Mouse (Mus musculus) heart, adult 2 months (tissue): ENCODE measurements at regions not wholly inside any gene's neighbourhood (a gene's known extent, or its start where the extent isn't known, plus 50 kb on each side); places are given as distances from the start of the nearest gene placed in this dataset.

Source experiments
- DNase-seq, 2 experiments: peaks; one replicate each; pipeline ENCODE4 v3.0.0; 2021
- H3K27ac ChIP-seq: fragments of 200-600 bp; 2 replicates; pipeline ENCODE4 v1.8.1; 2022
- H3K27me3 ChIP-seq: fragments of 200-500 bp; 2 replicates; pipeline ENCODE4 v1.6.1; 2012; ENCODE audit warnings: mild to moderate bottlenecking, low read length, inconsistent platforms, mixed read lengths; ENCODE audit not compliant: control insufficient read depth, insufficient read depth
- H3K36me3 ChIP-seq: fragments of 200-500 bp; 2 replicates; pipeline ENCODE4 v1.6.1; 2012; ENCODE audit warnings: low read length, inconsistent platforms; ENCODE audit not compliant: control insufficient read depth, insufficient read depth
- H3K4me1 ChIP-seq: fragments of 200-500 bp; 2 replicates; pipeline ENCODE4 v1.6.1; 2011; ENCODE audit warnings: low read length; ENCODE audit not compliant: control insufficient read depth, insufficient read depth
- H3K4me3 ChIP-seq: fragments of 200-600 bp; 2 replicates; pipeline ENCODE4 v1.8.1; 2022
- H3K79me2 ChIP-seq: fragments of 200-500 bp; replicated peaks from 2 replicates; pipeline ENCODE4 v1.6.1; 2012; ENCODE audit warnings: mild to moderate bottlenecking, inconsistent platforms, low read length, moderate library complexity, mixed read lengths; ENCODE audit not compliant: control insufficient read depth, insufficient read depth
- H3K9ac ChIP-seq: fragments of 200-500 bp; 2 replicates; pipeline ENCODE4 v1.6.1; 2012; ENCODE audit warnings: low read depth, mild to moderate bottlenecking, control low read depth, inconsistent platforms, low read length, mixed read lengths
- CTCF ChIP-seq: fragments of 200-600 bp; IDR thresholded peaks from 2 replicates; pipeline ENCODE4 v1.8.1; 2022; ENCODE audit warnings: antibody characterized with exemption, mild to moderate bottlenecking, moderate library complexity
- EP300 ChIP-seq: fragments of 200-500 bp; IDR thresholded peaks from 2 replicates; pipeline ENCODE4 v1.6.1; 2011; ENCODE audit warnings: low read depth, low read length, control low read depth; ENCODE audit not compliant: insufficient read depth
- POLR2A ChIP-seq: fragments of 200-500 bp; IDR thresholded peaks from 2 replicates; pipeline ENCODE4 v1.6.1; 2011; ENCODE audit warnings: mild to moderate bottlenecking, low read depth, low read length, control low read depth; ENCODE audit not compliant: insufficient read depth
- WGBS: fragments of 180-500 bp; shearing (Covaris S2); methylation state at CpG from one replicate; pipeline ENCODE4 v1.1.7; 2018; 5-methylcytosine and 5-hydroxymethylcytosine counted together
- intact Hi-C: fragments of 180-260 bp; cut with DNase I; formaldehyde crosslinking; loops from one replicate; pipeline ENCODE4 v1.15.1; 2025

DNA sequence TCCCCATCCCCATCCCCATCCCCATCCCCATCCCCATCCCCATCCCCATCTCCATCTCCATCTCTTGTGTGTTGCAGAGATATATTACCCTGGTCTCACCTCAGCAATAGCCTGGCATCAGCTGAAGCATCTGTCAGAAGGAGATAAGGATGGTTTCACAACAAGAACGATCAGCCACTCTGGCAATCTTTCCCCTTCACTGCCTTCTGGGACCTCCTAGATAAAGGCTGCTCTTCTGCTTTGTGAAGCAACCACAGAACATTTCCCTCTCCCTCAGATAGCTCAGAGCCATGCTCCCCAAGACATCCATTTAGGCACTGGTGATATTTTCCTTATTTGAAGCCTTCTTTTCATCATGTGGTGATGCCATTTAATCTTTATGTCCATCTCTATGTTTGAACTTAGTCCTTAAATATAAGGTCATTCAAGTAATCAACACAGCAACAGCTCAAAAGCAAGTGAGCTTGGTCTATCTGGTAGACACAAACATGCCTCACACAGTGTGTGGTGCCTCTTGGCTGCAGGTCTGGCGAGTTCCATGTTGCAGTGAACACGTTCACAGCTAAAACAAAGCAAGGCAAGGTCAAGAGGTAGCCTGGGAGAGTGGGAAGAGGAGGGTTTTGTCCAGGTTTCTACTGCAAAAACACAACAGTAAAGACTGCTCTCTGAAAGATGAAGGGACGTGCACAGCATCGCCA is 321.7 kb upstream of the Runx1 start:
- Histone ChIP-seq H3K36me3 (no peaks in the 10 kb centered on the region), H3K27ac (no peak overlapping the region), H3K4me3 (no peak overlapping the region), H3K9ac (no peak overlapping the region), H3K79me2 (no peaks in the 10 kb centered on the region), H3K4me1 (no peaks in the 10 kb centered on the region), H3K27me3 (peaks cover 2% of the 10 kb centered on the region; the same call in 1 of the 2 replicates)
- TF ChIP-seq EP300 (no peak), CTCF (no peak), POLR2A (no peak)
- intact Hi-C loops: no loop called here
- DNase-seq: no peak
- 64% methylated on average over 5 of the region's 5 CpGs for WGBS

DNA sequence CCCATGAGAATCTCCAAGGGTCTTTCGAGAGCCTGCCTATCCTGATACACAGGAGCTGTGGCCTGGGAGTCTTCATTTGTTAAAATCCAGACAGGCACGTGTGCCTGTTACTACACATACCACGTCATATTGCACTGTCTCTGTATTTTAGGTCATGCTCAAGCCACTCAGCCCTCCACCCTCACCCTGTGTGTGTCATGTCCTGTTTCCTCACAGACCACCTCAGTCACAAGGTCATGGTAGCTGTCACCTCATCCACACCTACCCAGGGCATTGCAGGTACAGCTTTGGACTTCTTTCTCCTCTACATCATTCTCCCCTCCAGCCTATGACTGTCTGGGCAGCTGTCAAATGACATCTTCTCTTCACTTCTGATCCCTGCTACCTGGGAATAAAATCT is 320.9 kb upstream of the Runx1 start:
- no peak for DNase-seq
- intact Hi-C loops: no loop called here
- Histone ChIP-seq H3K36me3 (no peaks in the 10 kb centered on the region), H3K4me1 (no peaks in the 10 kb centered on the region), H3K27ac (no peak overlapping the region), H3K27me3 (peaks cover 2% of the 10 kb centered on the region; the same call in 1 of the 2 replicates), H3K9ac (no peak overlapping the region), H3K4me3 (no peak overlapping the region), H3K79me2 (no peaks in the 10 kb centered on the region)
- WGBS: 72% methylated on average over 3 of the region's 3 CpGs
- no peak for TF ChIP-seq CTCF
- TF ChIP-seq EP300: no peak
- TF ChIP-seq POLR2A: no peak

DNA sequence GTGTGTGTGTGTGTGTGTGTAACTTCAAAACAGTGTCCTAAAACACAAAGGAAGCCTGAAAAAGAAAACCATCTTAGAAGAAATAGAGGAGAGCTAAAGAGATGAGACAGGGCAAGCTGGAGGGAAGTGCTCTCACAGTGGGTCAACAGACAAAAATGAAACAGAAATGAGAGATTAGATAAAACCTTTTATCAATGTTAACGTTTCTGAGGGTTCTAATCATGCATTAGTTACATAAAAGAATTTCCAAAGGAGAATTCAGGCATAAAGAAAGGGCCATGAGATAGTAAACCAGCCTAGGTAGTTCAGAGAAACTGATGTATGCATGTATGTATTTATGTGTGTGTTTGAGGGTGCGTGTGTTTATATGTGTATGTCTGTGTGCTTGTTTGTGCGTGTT is 319.7 kb upstream of the Runx1 start:
- Histone ChIP-seq H3K9ac (no peak overlapping the region), H3K4me1 (no peaks in the 10 kb centered on the region), H3K27ac (no peak overlapping the region), H3K36me3 (no peaks in the 10 kb centered on the region), H3K4me3 (no peak overlapping the region), H3K27me3 (peaks cover 2% of the 10 kb centered on the region; the same call in 1 of the 2 replicates), H3K79me2 (no peaks in the 10 kb centered on the region)
- WGBS: 62% methylated on average over 3 of the region's 3 CpGs
- TF ChIP-seq POLR2A (no peak), CTCF (no peak), EP300 (no peak)
- DNase-seq: no peak
- intact Hi-C loops: no loop called here

DNA sequence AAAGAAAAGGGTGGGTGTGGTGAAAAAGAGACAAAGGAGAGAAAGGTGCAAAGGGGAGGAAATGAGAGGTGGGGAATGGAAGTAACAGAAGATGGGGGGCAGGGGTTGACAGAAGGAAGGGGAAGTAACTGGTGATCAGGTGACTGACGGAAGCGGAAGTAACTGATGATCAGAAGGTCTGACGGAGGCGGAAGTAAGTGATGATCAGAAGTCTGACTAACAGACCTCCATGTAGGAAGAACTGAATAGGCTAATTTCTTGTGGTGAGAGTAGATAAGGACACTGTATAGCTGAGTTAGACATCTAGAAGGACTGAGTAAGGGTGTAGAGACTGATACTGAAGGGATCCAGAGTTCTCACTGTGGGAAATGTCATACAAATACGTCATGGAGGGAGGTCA is 318.1 kb upstream of the Runx1 start:
- DNase-seq: no peak
- TF ChIP-seq CTCF (no peak), POLR2A (no peak), EP300 (no peak)
- Histone ChIP-seq H3K27me3 (peaks cover 2% of the 10 kb centered on the region; the same call in 1 of the 2 replicates), H3K9ac (no peak overlapping the region), H3K4me1 (no peaks in the 10 kb centered on the region), H3K4me3 (no peak overlapping the region), H3K36me3 (no peaks in the 10 kb centered on the region), H3K27ac (no peak overlapping the region), H3K79me2 (no peaks in the 10 kb centered on the region)
- 79% methylated on average over 5 of the region's 5 CpGs for WGBS
- intact Hi-C loops: no loop called here

DNA sequence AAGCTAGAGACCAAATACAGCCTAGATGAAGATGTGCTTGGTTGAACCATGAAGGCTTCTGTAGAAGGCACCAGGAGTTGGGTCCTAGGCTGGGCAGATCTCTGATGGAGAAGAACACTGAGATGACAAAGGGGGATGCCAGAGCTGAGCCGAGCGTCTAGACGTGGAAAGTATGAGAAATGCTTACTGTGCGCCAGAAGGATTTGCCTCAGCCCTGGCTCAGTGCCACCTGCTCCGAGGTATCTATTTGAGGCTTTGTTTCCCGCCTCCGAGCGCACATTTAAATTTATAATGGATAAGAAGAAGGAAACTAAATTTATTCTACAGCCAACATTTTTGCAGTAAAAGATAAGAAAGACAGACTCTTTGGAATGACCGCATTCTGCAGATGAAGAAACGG is 317.2 kb upstream of the Runx1 start:
- intact Hi-C loops: no loop called here
- no peaks in the 10 kb centered on the region for H3K36me3 ChIP-seq
- H3K4me3 ChIP-seq: no peak overlapping the region
- no peaks in the 10 kb centered on the region for H3K79me2 ChIP-seq
- no peak overlapping the region for H3K9ac ChIP-seq
- TF ChIP-seq CTCF (no peak), EP300 (no peak), POLR2A (no peak)
- 39% methylated on average over 10 of the region's 10 CpGs for WGBS
- peaks cover 2% of the 10 kb centered on the region; the same call in 1 of the 2 replicates for H3K27me3 ChIP-seq
- H3K27ac ChIP-seq: no peak overlapping the region
- no peaks in the 10 kb centered on the region for H3K4me1 ChIP-seq
- DNase-seq: no peak

DNA sequence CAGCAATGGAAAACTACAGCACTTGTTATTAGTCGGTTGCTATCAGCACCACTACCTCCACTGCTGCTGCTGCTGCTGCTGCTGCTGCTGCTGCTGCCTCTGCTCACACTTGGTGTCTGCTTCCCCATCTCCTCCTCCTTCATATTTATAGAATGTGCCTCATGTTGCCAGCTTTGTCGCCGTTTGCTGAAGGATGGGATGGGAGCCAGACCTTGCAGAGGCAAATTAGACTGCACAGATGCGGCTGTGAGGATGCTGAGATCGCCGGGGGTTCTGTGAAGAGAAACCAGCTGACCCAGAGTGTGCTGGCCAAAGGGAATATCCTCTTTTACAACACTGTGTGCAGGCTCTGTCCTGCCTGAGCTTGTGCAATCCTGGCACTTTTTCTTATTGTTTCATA is 316.0 kb upstream of the Runx1 start:
- Histone ChIP-seq H3K4me1 (no peaks in the 10 kb centered on the region), H3K9ac (no peak overlapping the region), H3K36me3 (no peaks in the 10 kb centered on the region), H3K4me3 (no peak overlapping the region), H3K79me2 (no peaks in the 10 kb centered on the region), H3K27me3 (peaks cover 2% of the 10 kb centered on the region; the same call in 1 of the 2 replicates), H3K27ac (no peak overlapping the region)
- WGBS: 45% methylated on average over 6 of the region's 6 CpGs
- intact Hi-C loops: no loop called here
- no peak for TF ChIP-seq EP300
- TF ChIP-seq CTCF: no peak
- no peak for TF ChIP-seq POLR2A
- no peak for DNase-seq
